Mouse (Mus musculus) lung, embryonic 14.5 days (tissue): ENCODE data around the gene Car5a. TPM values are rescaled to one million over a fixed set of nuclear protein-coding genes. Genes with fewer than 3 reads are reported as not detected.

ENCODE experiments used
- ATAC-seq: fragments of 200-750 bp; cut with Nextera tagmentation; 2 replicates; pipeline ENCODE4 v1.8.0; 2017; ENCODE audit warnings: mild to moderate bottlenecking, moderate TSS enrichment, moderate library complexity; ENCODE audit not compliant: insufficient read depth
- DNase-seq: peaks from one replicate; pipeline ENCODE4 v3.0.0-alpha.2; 2015
- H3K27ac ChIP-seq: fragments of 300-500 bp; sonication (generic); 2 replicates; pipeline ENCODE4 v1.5.1; 2014; ENCODE audit warnings: low read depth, mild to moderate bottlenecking, moderate library complexity
- H3K27me3 ChIP-seq: fragments of 300-500 bp; sonication (generic); 2 replicates; pipeline ENCODE4 v1.6.1; 2014; ENCODE audit warnings: low read length, control low read depth; ENCODE audit not compliant: insufficient read depth
- H3K36me3 ChIP-seq: fragments of 300-500 bp; sonication (generic); 2 replicates; pipeline ENCODE4 v1.6.1; 2014; ENCODE audit warnings: control low read depth; ENCODE audit not compliant: insufficient read depth
- H3K4me1 ChIP-seq: fragments of 300-500 bp; sonication (generic); 2 replicates; pipeline ENCODE4 v1.6.1; 2014; ENCODE audit warnings: antibody characterized with exemption, control low read depth; ENCODE audit not compliant: insufficient read depth
- H3K4me2 ChIP-seq: fragments of 300-500 bp; sonication (generic); 2 replicates; pipeline ENCODE4 v1.6.1; 2014; ENCODE audit warnings: mild to moderate bottlenecking
- H3K4me3 ChIP-seq: fragments of 300-500 bp; sonication (generic); 2 replicates; pipeline ENCODE4 v1.5.1; 2014; ENCODE audit warnings: low read depth, low read length
- H3K9ac ChIP-seq: fragments of 300-500 bp; sonication (generic); 2 replicates; pipeline ENCODE4 v1.6.1; 2014
- H3K9me3 ChIP-seq: fragments of 300-500 bp; sonication (generic); 2 replicates; pipeline ENCODE4 v1.6.1; 2016; ENCODE audit warnings: low read depth, low read length, control low read depth
- CTCF ChIP-seq: IDR thresholded peaks from 2 replicates; pipeline ENCODE4 v1.5.1; 2016; ENCODE audit warnings: antibody characterized with exemption, low read depth
- WGBS: fragments of 180-500 bp; shearing (Covaris S2); extraction: QIAGEN DNeasy Blood & Tissue Kit; methylation state at CpG from one replicate; pipeline ENCODE4 v1.1.7; 2014; 5-methylcytosine and 5-hydroxymethylcytosine counted together
- polyA plus RNA-seq: library from polyadenylated mRNA; unstranded; fragments of >200 nt; fragmentation: Nextera tagmentation; extraction: Ambion mirVana; gene quantifications from 2 replicates; pipeline ENCODE4 v1.2.1, GENCODE M21; 2014

Gene Car5a
- polyA plus RNA-seq, 1 experiment from 2014 or later = not detected

DNA sequence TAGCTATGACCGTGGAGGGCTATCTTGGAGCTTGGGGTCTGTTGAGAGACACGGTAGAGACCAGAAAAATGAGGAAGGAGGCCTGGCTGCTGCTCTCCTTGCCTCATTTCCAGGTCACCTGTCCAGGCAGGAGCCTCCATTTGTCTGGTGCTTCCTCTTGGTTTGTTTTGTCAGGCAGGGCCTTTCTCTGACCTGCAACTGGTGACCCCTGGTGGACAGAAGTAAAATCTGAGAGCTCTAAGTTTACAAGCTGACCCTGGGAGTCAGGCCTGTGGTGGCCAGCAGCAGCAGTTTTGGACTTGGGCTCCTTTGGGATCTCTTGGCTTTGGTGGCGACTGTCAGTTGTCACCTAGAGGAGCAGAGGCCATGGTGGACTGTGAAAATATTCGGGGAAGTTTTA is 10.2 kb downstream of the Car5a start:
- no peaks in the 10 kb centered on the region for H3K9me3 ChIP-seq
- no peak overlapping the region for H3K27ac ChIP-seq
- H3K4me1 ChIP-seq = no peaks in the 10 kb centered on the region
- H3K4me2 ChIP-seq = no peak overlapping the region
- DNase-seq = peak; percentile 70
- no peak for ATAC-seq
- H3K27me3 ChIP-seq = no peaks in the 10 kb centered on the region
- no peaks in the 10 kb centered on the region for H3K36me3 ChIP-seq
- no peak overlapping the region for H3K9ac ChIP-seq
- H3K4me3 ChIP-seq = no peak overlapping the region
- peak; percentile 64 for TF ChIP-seq CTCF
- WGBS = 33% methylated on average over 4 of the region's 4 CpGs

DNA sequence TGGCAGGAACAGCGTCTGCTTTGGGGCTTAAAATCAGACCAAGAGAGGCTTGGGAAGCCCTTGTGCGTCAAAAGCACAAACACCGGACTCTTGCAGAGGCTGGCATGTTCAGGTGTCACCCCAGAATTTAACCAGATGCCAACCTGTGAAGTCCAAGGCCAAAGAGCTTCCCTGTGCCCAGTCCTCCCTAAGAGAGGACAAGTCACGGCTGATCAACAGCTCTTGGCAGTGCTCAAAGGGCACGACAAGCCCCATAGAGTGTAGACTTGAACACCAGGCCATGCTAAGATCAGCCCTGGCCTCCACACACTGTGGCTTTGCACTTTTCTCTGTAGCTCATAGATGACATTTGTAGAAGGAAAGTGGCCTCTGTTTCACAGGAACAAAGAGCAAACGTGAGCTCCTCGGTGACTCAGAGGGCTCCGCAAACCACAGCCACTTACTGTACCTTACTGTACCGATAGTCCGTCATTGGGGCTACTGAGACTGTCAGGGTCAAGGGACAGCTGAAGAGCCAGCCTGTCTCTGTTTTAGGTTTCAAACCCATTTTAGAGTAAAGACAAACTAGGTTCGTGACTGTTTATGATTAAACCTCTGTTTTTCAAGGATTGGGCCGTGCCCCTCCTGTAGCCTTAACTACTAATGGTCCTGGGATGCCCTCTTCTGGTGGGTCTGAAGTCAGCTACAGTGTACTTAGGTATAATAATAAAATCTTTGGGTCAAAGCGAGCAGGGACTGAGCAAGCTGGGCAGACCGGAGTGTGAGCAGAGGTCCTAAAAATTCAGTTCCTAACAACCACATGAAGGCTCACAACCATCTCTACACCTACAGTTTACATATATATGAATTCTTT is 11.8 kb downstream of the Car5a start:
- Histone ChIP-seq H3K36me3 (no peaks in the 10 kb centered on the region), H3K4me1 (no peaks in the 10 kb centered on the region), H3K27ac (no peak overlapping the region), H3K27me3 (no peaks in the 10 kb centered on the region), H3K4me2 (no peak overlapping the region), H3K4me3 (no peak overlapping the region), H3K9ac (no peak overlapping the region), H3K9me3 (no peaks in the 10 kb centered on the region)
- ATAC-seq = no peak
- TF ChIP-seq CTCF = peak; percentile 15; the same call in 1 of the 2 replicates
- no peak for DNase-seq
- 81% methylated on average over 14 of the region's 14 CpGs for whole genome bisulfite sequencing

GRCm38 (mm10) chr8:121932026-121932667 is 12.6 kb downstream of the Car5a start:
- TF ChIP-seq CTCF = no peak
- 71% methylated on average over 12 of the region's 12 CpGs for WGBS
- no peak overlapping the region for H3K4me3 ChIP-seq
- DNase-seq (no peak), ATAC-seq (no peak)
- H3K9ac ChIP-seq = no peak overlapping the region
- no peak overlapping the region for H3K27ac ChIP-seq
- no peaks in the 10 kb centered on the region for H3K36me3 ChIP-seq
- H3K4me2 ChIP-seq = no peak overlapping the region
- H3K4me1 ChIP-seq = no peaks in the 10 kb centered on the region
- no peaks in the 10 kb centered on the region for H3K9me3 ChIP-seq
- H3K27me3 ChIP-seq = no peaks in the 10 kb centered on the region

DNA sequence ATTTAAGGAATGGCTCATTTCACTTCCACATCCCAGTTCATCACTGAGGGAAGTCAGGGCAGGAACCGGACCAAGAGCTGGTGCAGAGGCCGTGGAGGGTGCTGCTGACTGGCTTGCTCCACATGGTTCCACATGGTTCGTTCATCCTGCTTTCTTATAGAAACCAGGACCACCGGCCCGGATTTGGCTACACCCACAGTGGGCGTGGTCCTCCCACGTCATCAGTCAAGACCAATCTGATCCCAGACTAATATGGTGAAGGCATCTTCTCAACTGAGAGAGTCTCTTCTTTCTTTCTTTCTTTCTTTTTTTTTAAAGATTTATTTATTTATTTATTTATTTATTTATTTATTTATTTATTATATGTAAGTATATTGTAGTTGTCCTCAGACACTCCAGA is 13.1 kb downstream of the Car5a start:
- no peak for ATAC-seq
- 79% methylated on average over 7 of the region's 7 CpGs for WGBS
- no peak for DNase-seq
- no peaks in the 10 kb centered on the region for H3K4me1 ChIP-seq
- H3K4me2 ChIP-seq = no peak overlapping the region
- no peaks in the 10 kb centered on the region for H3K9me3 ChIP-seq
- H3K27ac ChIP-seq = no peak overlapping the region
- no peak overlapping the region for H3K9ac ChIP-seq
- H3K27me3 ChIP-seq = no peaks in the 10 kb centered on the region
- no peaks in the 10 kb centered on the region for H3K36me3 ChIP-seq
- TF ChIP-seq CTCF = no peak
- no peak overlapping the region for H3K4me3 ChIP-seq

- DNase-seq (no peak), ATAC-seq (no peak)
- Histone ChIP-seq H3K4me3 (no peak overlapping the region), H3K27me3 (no peaks in the 10 kb centered on the region), H3K36me3 (no peaks in the 10 kb centered on the region), H3K4me2 (no peak overlapping the region), H3K27ac (no peak overlapping the region), H3K9me3 (no peaks in the 10 kb centered on the region), H3K4me1 (no peaks in the 10 kb centered on the region), H3K9ac (no peak overlapping the region)
- no peak for TF ChIP-seq CTCF
- 82% methylated on average over 4 of the region's 4 CpGs for WGBS
Observed at GRCm38 (mm10) chr8:121930047-121930446, 14.7 kb downstream of the Car5a start.

- Histone ChIP-seq H3K4me3 (no peak overlapping the region), H3K9me3 (no peaks in the 10 kb centered on the region), H3K27ac (no peak overlapping the region), H3K36me3 (no peaks in the 10 kb centered on the region), H3K4me1 (peaks cover under 1% of the 10 kb centered on the region; the same call in 1 of the 2 replicates), H3K9ac (no peak overlapping the region), H3K4me2 (no peak overlapping the region), H3K27me3 (no peaks in the 10 kb centered on the region)
- TF ChIP-seq CTCF = peak; percentile 63
- WGBS = 28% methylated on average over 8 of the region's 8 CpGs
- DNase-seq (peak; percentile 81), ATAC-seq (0 out of 2 replicates have a peak, but pooled peaks have one; percentile 35)
Observed at GRCm38 (mm10) chr8:121927316-121927715, 17.4 kb downstream of the Car5a start.

DNA sequence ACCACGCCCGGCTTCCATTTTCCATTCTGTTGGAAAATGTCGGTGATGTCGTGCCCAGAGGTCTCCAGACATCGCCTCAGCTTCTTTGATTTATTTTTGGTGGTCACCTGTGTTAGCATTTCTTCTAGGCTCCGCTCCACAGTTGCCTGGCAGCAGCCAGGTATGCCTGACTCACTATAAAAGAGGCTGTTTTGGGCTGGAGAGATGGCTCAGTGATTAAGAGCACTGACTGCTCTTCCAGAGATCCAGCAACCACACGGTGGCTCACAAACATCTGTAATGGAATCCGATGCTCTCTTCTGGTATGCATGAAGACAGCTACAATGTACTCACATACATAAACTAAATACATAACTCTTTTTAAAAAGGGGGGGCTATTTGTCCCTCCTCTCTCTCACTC is 18.4 kb downstream of the Car5a start:
- H3K27ac ChIP-seq = no peak overlapping the region
- no peak for DNase-seq
- no peaks in the 10 kb centered on the region for H3K27me3 ChIP-seq
- WGBS = 57% methylated on average over 8 of the region's 8 CpGs
- H3K9ac ChIP-seq = no peak overlapping the region
- H3K4me1 ChIP-seq = peaks cover 11% of the 10 kb centered on the region
- no peaks in the 10 kb centered on the region for H3K9me3 ChIP-seq
- no peak for ATAC-seq
- no peaks in the 10 kb centered on the region for H3K36me3 ChIP-seq
- no peak for TF ChIP-seq CTCF
- H3K4me2 ChIP-seq = no peak overlapping the region
- no peak overlapping the region for H3K4me3 ChIP-seq
